Mouse (Mus musculus): ENCODE results near the gene Gm3336.

DNA sequence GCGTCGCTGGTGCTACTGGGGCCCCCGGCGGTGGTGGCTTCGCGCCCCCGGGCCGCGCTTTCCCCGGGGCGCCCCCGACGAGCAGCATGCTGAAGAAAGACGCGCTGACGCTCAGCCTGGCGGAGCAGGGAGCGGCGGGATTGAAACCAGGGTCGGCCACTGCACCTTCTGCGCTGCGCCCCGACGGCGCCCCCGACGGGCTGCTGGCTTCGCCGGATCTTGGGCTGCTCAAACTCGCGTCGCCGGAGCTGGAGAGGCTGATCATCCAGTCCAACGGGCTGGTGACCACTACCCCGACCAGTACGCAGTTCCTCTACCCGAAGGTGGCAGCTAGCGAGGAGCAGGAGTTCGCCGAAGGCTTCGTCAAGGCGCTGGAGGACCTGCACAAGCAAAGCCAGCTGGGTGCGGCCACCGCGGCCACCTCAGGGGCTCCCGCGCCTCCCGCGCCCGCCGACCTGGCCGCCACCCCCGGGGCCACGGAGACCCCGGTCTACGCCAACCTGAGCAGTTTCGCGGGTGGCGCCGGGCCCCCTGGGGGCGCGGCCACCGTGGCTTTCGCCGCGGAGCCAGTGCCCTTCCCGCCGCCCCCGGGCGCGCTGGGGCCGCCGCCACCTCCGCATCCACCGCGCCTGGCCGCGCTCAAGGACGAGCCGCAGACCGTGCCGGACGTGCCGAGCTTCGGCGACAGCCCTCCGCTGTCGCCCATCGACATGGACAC, 19.1 kb upstream of the Gm3336 start:
- TF ChIP-seq CTCF (IDR thresholded peaks at IDR 0.05; ENCODE audit: extremely low read depth, insufficient read depth, insufficient read length, insufficient replicate concordance) (no peak), POLR2A (IDR thresholded peaks at IDR 0.05; ENCODE audit: low read depth, low read length) (no peak)
